Mouse (Mus musculus) midbrain, embryonic 13.5 days (tissue): ENCODE results near the gene Mgp. TPM values are rescaled to one million over a fixed set of nuclear protein-coding genes. Genes with fewer than 3 reads are reported as not detected.

Experiments
- ATAC-seq: fragments of 200-750 bp; cut with Nextera tagmentation; 2 replicates; pipeline ENCODE4 v1.8.0; 2017; ENCODE audit warnings: mild to moderate bottlenecking, moderate TSS enrichment, moderate library complexity
- H3K27ac ChIP-seq: fragments of 300-500 bp; sonication (generic); 2 replicates; pipeline ENCODE4 v1.5.1; 2015; ENCODE audit warnings: inconsistent platforms, mild to moderate bottlenecking, moderate library complexity
- H3K27me3 ChIP-seq: fragments of 300-500 bp; sonication (generic); 2 replicates; pipeline ENCODE4 v1.6.1; 2015; ENCODE audit warnings: mild to moderate bottlenecking, inconsistent platforms
- H3K36me3 ChIP-seq: fragments of 300-500 bp; sonication (generic); 2 replicates; pipeline ENCODE4 v1.6.1; 2015; ENCODE audit warnings: mild to moderate bottlenecking, inconsistent platforms
- H3K4me1 ChIP-seq: fragments of 300-500 bp; sonication (generic); replicated peaks from 2 replicates; pipeline ENCODE4 v1.6.1; 2015; ENCODE audit warnings: inconsistent platforms
- H3K4me2 ChIP-seq: fragments of 300-500 bp; sonication (generic); replicated peaks from 2 replicates; pipeline ENCODE4 v1.6.1; 2015; ENCODE audit warnings: moderate library complexity, mild to moderate bottlenecking, inconsistent platforms
- H3K4me3 ChIP-seq: fragments of 300-500 bp; sonication (generic); replicated peaks from 2 replicates; pipeline ENCODE4 v1.5.1; 2015; ENCODE audit warnings: mild to moderate bottlenecking, inconsistent platforms
- H3K9ac ChIP-seq: fragments of 300-500 bp; sonication (generic); replicated peaks from 2 replicates; pipeline ENCODE4 v1.6.1; 2015; ENCODE audit warnings: mild to moderate bottlenecking, inconsistent platforms
- H3K9me3 ChIP-seq: fragments of 300-500 bp; sonication (generic); 2 replicates; pipeline ENCODE4 v1.6.1; 2016; ENCODE audit warnings: mild to moderate bottlenecking, inconsistent platforms
- WGBS: fragments of 180-500 bp; shearing (Covaris S2); methylation state at CpG from one replicate; pipeline ENCODE4 v1.1.7; 2015; 5-methylcytosine and 5-hydroxymethylcytosine counted together
- polyA plus RNA-seq: library from polyadenylated mRNA; unstranded; fragments of >200 nt; fragmentation: Nextera tagmentation; extraction: Ambion mirVana; gene quantifications from 2 replicates; pipeline ENCODE4 v1.2.1, GENCODE M21; 2015

Gene Mgp
- polyA plus RNA-seq, 1 experiment from 2014 or later, result 2.7 TPM

DNA sequence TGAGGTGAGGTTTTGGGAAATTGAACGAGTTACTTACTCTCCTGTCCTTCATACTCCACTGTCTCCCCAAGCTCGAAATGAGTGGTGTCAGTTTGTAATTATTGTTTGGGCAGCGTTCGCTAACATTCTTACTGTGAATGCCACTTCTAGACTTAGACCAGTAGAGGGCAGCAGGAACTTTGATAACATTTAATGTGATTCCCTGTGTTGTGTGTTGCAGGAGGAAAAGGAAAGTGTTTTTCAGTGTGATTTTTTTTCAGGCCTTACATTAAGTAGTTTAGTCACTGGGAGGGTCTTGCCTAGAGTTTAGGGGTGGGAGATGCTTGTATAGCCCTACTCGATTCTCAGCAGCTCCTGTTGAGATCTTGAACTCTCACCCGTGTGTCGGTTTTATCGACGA lies 14.6 kb downstream of the Mgp start:
- Histone ChIP-seq H3K9me3 (no peaks in the 10 kb centered on the region), H3K4me1 (0 out of 2 replicates have a peak, but pooled peaks cover 3% of the 10 kb centered on the region), H3K4me3 (no peak overlapping the region), H3K4me2 (no peak overlapping the region), H3K27ac (no peak overlapping the region), H3K27me3 (no peaks in the 10 kb centered on the region), H3K36me3 (no peaks in the 10 kb centered on the region), H3K9ac (no peak overlapping the region)
- peak; percentile 63 for ATAC-seq
- 50% methylated on average over 9 of the region's 9 CpGs for WGBS

DNA sequence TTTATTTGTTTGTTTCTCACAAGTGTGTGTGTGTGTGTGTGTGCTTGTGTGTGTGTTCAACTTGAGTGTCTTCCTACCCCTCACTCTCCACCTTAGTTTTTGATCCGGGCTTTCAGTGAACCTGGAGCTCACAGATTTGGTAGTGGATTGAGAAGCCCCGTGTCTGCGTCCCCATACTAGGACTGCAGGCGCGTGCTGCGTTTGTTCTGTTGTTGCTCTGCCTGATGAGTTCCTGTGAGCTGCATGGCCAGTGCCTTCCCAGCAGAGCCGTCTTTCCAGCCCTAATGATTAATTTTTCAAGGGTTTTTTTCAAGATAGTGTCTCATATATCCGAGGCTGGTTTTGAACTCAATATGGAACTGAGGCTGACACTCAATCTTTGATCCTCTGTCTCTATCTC lies 17.2 kb downstream of the Mgp start:
- H3K27ac ChIP-seq, result no peak overlapping the region
- H3K36me3 ChIP-seq, result no peaks in the 10 kb centered on the region
- 0 out of 2 replicates have a peak, but pooled peaks cover 3% of the 10 kb centered on the region for H3K4me1 ChIP-seq
- no peak overlapping the region for H3K4me2 ChIP-seq
- H3K9ac ChIP-seq, result no peak overlapping the region
- H3K9me3 ChIP-seq, result no peaks in the 10 kb centered on the region
- 83% methylated on average over 8 of the region's 8 CpGs for WGBS
- H3K4me3 ChIP-seq, result no peak overlapping the region
- H3K27me3 ChIP-seq, result no peaks in the 10 kb centered on the region
- no peak for ATAC-seq

DNA sequence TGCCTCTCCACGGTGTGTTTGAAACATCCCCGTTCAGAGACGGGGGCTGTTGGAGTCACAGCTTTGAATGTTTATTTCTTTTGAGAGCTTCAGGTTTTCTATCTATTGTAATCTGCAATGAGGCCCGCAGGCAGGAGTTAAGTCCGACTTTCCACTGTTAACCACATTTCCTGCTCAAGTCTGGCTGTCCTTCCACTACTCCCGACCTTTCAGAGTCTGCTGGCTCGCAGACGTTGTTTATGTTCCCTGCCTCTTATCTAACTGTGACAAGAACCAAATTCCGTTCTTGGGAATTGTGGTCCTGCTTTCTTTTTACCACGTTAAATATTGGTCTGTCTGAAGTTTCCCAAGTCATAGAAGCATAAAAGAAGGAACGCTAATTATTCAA lies 17.8 kb downstream of the Mgp start:
- Histone ChIP-seq H3K4me1 (0 out of 2 replicates have a peak, but pooled peaks cover 3% of the 10 kb centered on the region), H3K27ac (no peak overlapping the region), H3K4me2 (no peak overlapping the region), H3K27me3 (no peaks in the 10 kb centered on the region), H3K4me3 (no peak overlapping the region), H3K9ac (no peak overlapping the region), H3K9me3 (no peaks in the 10 kb centered on the region), H3K36me3 (no peaks in the 10 kb centered on the region)
- no peak for ATAC-seq
- 74% methylated on average over 11 of the region's 11 CpGs for WGBS

DNA sequence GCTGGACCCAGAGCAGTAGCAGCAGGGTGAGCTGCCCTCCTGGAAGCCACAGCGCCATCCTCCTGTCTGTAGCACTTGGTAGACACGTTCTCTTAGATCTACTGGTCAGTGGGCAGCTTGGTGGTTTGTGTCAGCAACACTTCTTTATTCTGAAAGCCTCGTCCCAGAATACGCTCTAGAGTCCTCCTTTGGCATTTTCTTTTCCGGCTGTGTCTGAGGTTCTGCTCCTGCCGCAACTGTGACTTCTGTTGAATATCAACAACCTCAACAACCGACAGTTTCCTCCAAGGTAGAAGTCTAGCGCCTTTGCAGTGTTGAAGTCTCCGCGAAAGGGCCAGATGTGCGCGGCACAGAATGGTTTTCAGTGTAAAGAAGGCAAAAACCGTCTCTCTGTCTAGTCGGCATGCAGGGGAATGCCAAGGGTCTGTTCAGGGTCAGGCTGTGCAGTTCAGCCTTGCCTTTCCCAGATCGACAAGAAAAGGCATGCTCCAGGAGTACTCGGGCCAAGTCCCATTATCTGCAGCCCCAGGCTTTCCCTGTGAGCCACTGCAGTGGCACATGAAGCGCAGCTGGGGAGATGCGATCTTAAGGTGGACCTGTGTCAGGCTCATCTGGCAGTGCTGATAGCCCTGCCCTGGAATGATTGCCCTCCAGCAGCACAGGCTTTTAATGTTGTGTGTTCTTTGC lies 18.3 kb downstream of the Mgp start, which contains the start of gene Art4:
Gene Art4 (minus strand): TSS at position 548 of the 687 bp plus-strand sequence.
- 83% methylated on average over 18 of the region's 18 CpGs for WGBS
- H3K4me3 ChIP-seq, result no peak within 1 kb of the TSS
- H3K9ac ChIP-seq, result no peak within 1 kb of the TSS
- no peaks in the 10 kb centered on the region for H3K9me3 ChIP-seq
- H3K27me3 ChIP-seq, result no peaks in the 10 kb centered on the region
- H3K36me3 ChIP-seq, result no peaks in the 10 kb centered on the region
- 0 out of 2 replicates have a peak, but pooled peaks cover 5% of the 10 kb centered on the region for H3K4me1 ChIP-seq
- ATAC-seq, result no peak
- H3K4me2 ChIP-seq, result no peak within 1 kb of the TSS
- H3K27ac ChIP-seq, result no peak within 1 kb of the TSS

DNA sequence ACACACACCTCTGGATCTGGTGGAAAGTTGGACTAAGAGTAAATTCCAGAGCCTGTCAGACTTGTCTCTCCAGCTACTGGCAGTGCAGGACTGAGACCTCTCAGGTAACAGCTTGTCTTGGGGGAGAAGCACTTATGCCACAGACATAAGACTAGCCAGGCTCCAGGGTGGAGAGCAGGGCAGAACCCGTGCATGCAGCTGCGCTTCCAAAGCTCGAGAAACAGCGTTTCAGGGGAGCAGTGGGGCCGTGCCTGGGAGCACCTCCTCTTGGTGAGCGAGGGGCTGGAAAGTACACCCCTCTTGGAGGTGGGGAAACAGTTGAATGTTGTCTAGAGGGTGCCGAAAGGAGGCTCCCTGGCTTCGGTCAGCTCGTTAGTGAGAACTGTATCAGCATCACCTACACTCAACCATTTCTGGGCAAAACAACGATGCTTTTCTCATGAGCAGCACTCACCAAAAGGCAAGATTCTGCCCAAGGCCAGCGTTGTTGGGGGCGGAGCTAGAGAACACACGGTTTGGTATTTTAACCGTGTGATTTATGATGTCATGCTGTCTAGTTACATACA lies 19.5 kb downstream of the Mgp start:
- no peak for ATAC-seq
- H3K27ac ChIP-seq, result no peak overlapping the region
- no peak overlapping the region for H3K4me3 ChIP-seq
- 0 out of 2 replicates have a peak, but pooled peaks cover 5% of the 10 kb centered on the region for H3K4me1 ChIP-seq
- WGBS, result 75% methylated on average over 14 of the region's 14 CpGs
- no peaks in the 10 kb centered on the region for H3K27me3 ChIP-seq
- H3K9ac ChIP-seq, result no peak overlapping the region
- H3K4me2 ChIP-seq, result no peak overlapping the region
- H3K36me3 ChIP-seq, result no peaks in the 10 kb centered on the region
- no peaks in the 10 kb centered on the region for H3K9me3 ChIP-seq

DNA sequence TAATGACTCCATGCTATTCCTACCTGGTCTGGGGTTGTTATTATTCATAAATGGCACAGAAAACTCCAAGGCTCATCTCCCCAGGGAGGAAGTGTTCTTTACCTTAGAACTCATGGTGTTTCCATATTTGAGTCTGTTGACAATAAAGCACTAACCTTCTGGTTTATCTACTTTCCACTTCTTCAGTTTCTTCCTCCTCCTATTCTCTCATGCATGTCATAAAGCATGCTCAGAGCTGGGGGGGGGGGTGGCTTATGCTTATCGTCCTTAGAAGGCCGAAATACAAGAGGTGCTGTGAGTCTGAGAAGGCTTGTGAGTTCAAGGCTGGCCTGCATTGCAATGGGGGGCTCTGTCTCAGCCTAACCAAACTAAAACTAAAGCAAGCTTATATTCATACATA lies 20.4 kb downstream of the Mgp start:
- no peaks in the 10 kb centered on the region for H3K36me3 ChIP-seq
- H3K27me3 ChIP-seq, result no peaks in the 10 kb centered on the region
- H3K4me3 ChIP-seq, result no peak overlapping the region
- no peaks in the 10 kb centered on the region for H3K9me3 ChIP-seq
- 0 out of 2 replicates have a peak, but pooled peaks cover 5% of the 10 kb centered on the region for H3K4me1 ChIP-seq
- H3K9ac ChIP-seq, result no peak overlapping the region
- 82% methylated on average over 2 of the region's 2 CpGs for WGBS
- H3K27ac ChIP-seq, result no peak overlapping the region
- H3K4me2 ChIP-seq, result no peak overlapping the region
- ATAC-seq, result no peak

DNA sequence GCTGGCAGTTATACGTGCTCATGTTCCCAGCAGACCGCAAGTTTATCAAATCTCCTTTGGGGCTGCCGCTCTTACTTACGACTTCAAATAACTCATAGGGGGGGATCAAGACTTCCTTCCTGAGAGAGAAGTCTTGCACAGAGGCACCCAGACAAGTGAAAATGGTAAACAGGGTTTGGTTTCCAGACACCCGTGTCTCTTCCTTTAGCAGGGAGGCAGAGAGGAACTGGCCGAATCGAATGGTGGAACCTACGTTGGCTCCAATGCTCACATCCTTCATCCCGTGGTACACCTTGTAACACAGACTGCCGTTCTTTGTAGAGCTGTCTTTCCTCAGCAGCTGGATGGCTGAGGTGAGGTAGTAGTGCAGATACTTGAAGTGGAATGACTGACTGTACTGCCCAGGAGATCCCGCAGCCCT lies 21.3 kb downstream of the Mgp start:
- Histone ChIP-seq H3K9me3 (no peaks in the 10 kb centered on the region), H3K4me3 (no peak overlapping the region), H3K27me3 (no peaks in the 10 kb centered on the region), H3K4me1 (0 out of 2 replicates have a peak, but pooled peaks cover 5% of the 10 kb centered on the region), H3K36me3 (no peaks in the 10 kb centered on the region), H3K27ac (no peak overlapping the region), H3K9ac (no peak overlapping the region), H3K4me2 (no peak overlapping the region)
- 93% methylated on average over 11 of the region's 11 CpGs for WGBS
- ATAC-seq, result no peak

DNA sequence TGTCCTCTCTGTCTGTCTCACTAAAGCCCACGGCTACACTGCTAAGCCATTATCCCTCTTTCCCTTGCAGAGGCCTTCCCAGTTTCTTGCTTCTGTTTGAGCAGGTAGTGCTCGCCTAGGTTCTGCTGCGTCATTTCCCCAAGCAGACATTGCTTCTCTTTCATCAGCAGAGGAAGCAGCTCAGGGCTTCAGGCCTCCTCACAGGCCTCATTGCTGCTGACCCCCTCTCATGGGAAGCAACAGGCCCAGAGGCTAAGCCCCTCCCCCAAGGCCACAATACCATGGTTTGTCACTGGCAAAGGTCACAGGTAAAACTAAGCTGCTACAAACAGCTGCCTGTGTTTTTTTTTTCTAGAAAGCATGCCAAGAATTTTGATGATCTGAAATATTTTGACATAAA lies 22.9 kb downstream of the Mgp start:
- Histone ChIP-seq H3K4me1 (0 out of 2 replicates have a peak, but pooled peaks cover 5% of the 10 kb centered on the region), H3K27me3 (no peaks in the 10 kb centered on the region), H3K4me2 (no peak overlapping the region), H3K4me3 (no peak overlapping the region), H3K9me3 (no peaks in the 10 kb centered on the region), H3K36me3 (no peaks in the 10 kb centered on the region), H3K9ac (no peak overlapping the region), H3K27ac (peak overlapping the region; percentile 32; the same call in 1 of the 2 replicates)
- WGBS, result 59% methylated on average over 3 of the region's 3 CpGs
- ATAC-seq, result no peak

DNA sequence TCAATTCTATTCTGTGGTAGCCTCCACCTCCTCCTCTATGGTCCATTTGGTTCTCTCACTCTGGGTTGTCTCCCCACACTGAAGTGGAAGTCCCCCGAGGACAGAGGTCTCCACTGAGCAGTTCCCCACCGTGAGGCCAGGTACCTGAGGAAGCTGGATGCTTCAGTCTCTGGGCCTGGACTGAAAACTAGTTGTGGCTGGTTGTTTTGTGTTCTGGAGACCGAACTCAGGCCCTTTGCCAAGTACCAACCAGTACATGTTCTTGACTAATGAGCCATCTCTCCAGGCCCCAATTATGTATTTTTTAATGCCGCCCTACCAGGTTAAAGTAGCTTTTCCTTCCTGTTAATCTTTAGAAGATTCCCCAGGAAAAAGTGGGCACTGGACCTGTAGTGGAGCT lies 23.3 kb downstream of the Mgp start:
- H3K27me3 ChIP-seq, result no peaks in the 10 kb centered on the region
- no peaks in the 10 kb centered on the region for H3K36me3 ChIP-seq
- H3K4me3 ChIP-seq, result no peak overlapping the region
- no peak for ATAC-seq
- peak overlapping the region; percentile 32; the same call in 1 of the 2 replicates for H3K27ac ChIP-seq
- H3K9ac ChIP-seq, result no peak overlapping the region
- 0 out of 2 replicates have a peak, but pooled peaks cover 2% of the 10 kb centered on the region for H3K4me1 ChIP-seq
- no peak overlapping the region for H3K4me2 ChIP-seq
- 86% methylated on average over 4 of the region's 4 CpGs for WGBS
- H3K9me3 ChIP-seq, result no peaks in the 10 kb centered on the region

DNA sequence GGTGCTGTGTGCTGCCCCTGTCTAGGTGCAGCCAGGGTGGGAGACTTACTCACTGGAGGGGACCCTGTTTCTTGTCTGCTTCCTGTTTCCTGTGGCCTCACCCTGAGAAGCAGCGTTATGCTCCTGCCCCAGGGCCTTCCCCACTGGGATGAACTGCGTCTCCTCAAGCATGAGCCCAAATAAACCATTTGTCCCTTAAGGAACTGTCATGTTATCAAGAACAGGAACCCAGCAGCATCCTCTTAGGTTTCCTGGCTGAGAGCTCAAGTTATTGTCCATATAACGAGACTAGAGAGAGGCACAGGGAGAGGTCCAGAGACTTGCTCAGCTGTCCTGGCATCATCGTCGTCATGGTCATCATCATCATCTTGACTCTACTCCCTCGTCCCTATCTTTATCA lies 25.4 kb downstream of the Mgp start:
- H3K4me2 ChIP-seq, result no peak overlapping the region
- ATAC-seq, result no peak
- H3K9me3 ChIP-seq, result no peaks in the 10 kb centered on the region
- H3K9ac ChIP-seq, result no peak overlapping the region
- no peaks in the 10 kb centered on the region for H3K36me3 ChIP-seq
- H3K27ac ChIP-seq, result no peak overlapping the region
- no peaks in the 10 kb centered on the region for H3K27me3 ChIP-seq
- H3K4me3 ChIP-seq, result no peak overlapping the region
- 85% methylated on average over 6 of the region's 6 CpGs for WGBS
- 0 out of 2 replicates have a peak, but pooled peaks cover 2% of the 10 kb centered on the region for H3K4me1 ChIP-seq

DNA sequence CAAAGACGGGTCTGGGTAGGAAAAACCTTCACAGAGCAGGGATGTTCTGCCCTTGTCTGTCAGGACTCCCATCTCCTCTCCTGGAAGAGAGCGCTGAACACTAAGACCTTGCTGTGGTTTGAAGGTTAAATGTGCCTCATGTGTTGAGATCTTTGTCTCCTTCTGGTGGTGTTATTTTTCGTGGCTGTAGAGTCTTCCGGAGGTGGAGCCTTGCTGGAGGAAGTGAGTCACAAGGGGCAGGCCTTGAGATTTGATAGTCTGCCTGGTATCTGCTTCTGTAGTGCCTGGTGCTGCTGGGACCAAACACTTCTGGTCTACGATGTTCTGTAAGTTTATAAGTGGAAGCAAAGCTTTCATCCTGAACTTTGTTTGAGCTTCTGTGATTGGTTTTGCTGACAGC lies 26.7 kb downstream of the Mgp start:
- no peak overlapping the region for H3K4me2 ChIP-seq
- 90% methylated on average over 5 of the region's 5 CpGs for WGBS
- no peak for ATAC-seq
- H3K4me1 ChIP-seq, result 0 out of 2 replicates have a peak, but pooled peaks cover 2% of the 10 kb centered on the region
- H3K36me3 ChIP-seq, result no peaks in the 10 kb centered on the region
- H3K27ac ChIP-seq, result no peak overlapping the region
- H3K27me3 ChIP-seq, result no peaks in the 10 kb centered on the region
- no peaks in the 10 kb centered on the region for H3K9me3 ChIP-seq
- H3K4me3 ChIP-seq, result no peak overlapping the region
- no peak overlapping the region for H3K9ac ChIP-seq

DNA sequence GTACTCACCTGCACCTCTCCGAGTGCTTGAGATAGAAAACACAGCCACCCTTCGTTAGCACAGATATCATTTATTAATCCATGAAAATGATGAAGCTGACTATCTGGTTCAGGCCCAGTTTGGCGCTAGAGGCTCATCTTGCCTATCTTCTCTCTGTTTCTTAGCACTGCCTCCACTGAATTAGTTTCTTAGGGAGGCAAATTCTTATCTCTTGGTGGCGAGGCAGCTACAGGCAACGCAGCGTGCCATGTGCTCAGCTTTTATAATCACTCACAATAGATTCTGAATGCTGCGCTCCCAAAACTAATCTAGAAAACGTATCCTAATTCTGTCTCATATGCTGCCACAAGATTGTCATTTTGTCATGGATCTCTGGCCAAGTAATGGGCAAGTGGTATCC lies 27.2 kb downstream of the Mgp start:
- Histone ChIP-seq H3K36me3 (no peaks in the 10 kb centered on the region), H3K9ac (no peak overlapping the region), H3K4me3 (no peak overlapping the region), H3K9me3 (no peaks in the 10 kb centered on the region), H3K27ac (no peak overlapping the region), H3K4me1 (0 out of 2 replicates have a peak, but pooled peaks cover 2% of the 10 kb centered on the region), H3K4me2 (no peak overlapping the region), H3K27me3 (no peaks in the 10 kb centered on the region)
- 89% methylated on average over 8 of the region's 8 CpGs for WGBS
- ATAC-seq, result no peak
